Mouse (Mus musculus) spleen, postnatal 10 days (tissue): ENCODE data around the gene Vps51.

Source experiments
- DNase-seq, 2 experiments: peaks; one replicate each; pipeline ENCODE4 v3.0.0; 2021 to 2022; ENCODE audit warnings: low spot score in 2 of 2

Gene Vps51

DNA sequence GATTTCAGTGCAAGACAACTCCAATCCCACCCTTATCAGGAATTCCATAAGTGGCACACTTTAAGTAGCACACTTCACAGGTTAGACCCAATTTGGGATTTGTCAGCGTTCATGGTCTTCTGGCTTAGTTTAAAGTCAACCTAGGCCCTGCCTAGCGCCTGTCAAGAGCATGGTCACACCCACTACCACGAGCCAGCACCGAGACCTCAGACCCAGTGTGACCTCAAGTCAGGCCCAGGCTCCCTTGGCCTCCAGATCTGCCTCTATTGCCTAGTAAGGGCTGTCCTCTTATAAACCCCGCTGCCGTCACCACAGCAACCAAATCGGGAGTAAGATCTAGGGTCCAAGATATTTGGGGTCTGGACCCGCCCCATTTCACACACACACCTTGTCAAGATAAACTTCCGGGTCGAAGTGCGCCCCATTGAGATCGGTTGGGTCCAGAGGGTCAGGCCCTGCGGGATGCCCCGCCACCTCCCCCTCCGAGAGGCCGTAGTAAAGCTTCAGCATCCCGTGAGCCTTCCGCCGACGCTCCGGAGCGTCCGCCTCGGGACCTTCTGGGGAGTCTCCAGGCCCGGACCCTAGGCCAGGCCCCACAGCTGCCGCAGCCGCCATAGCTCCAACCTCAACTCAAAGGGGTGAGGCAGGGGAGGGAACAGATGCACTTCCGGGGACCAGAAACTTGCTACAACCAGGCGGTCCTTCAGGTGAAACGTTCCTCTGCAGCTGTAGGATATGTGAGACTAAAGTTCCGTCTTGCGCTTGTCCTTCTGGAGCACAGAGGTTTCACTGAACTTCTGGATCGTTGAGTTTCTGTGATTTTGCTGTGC lies at the start of gene Vps51:
Gene Vps51, minus strand, starts transcription at position 668 of the 830 bp plus-strand sequence.
- DNase-seq: peak; percentile 79 to 87

DNA sequence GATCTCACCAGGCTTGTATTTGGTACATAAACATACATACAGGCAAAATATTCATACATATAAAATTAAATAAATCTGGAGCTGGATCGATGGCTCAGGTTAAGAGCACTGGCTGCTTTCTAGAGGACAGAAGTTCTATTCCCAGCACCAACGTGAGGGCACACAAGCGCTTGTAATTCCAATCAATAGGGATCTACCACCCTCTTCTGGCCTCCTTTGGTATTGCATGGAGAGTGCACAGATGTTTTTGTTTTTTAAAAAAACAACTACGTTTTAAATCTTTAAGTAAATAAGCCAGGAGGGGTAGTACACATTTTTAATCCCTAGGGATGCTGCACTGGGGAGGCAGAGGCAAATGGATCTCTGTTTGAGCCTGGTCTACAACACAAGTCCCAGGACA lies 49.3 kb upstream of the Vps51 start:
- peak; percentile 77 to 83 for DNase-seq

DNA sequence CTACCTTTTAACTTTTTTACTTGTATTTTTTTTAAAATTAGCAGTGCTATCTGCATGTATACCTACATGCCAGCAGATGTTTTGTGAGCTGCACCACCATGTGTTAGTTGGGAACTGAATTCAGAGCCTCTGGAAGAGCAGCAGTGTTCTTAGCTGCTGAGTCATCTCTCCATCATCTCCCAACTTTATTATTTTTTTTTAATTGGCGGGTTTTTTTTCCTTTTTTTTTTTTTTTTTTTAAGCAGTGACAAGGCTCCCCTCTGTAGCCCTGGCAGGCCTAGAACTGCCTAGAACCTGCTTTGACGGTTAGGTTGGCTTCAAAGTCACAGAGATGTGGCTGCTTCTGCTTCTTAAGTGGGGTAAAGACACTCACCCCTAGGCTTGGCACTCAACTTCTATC lies 47.9 kb upstream of the Vps51 start:
- DNase-seq: no peak

DNA sequence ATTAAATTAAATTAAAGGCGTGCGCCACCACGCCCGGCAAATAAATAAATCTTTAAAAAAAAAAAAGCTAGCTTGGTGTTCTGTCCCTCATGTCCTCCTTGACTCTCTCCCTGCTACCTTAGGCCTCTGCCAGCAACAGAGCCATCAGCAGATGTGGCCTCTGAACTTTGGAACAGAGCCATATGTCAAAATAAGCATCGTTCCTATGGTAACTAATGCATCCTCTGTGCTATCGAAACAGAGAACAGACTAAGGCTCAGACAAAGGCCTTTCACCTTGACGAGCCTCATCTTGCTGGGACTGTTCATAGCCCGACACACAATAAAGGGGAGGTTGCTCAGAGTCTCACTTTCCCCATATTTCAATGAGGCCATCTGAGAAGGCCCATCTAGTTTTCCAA lies 46.3 kb upstream of the Vps51 start:
- DNase-seq: no peak

DNA sequence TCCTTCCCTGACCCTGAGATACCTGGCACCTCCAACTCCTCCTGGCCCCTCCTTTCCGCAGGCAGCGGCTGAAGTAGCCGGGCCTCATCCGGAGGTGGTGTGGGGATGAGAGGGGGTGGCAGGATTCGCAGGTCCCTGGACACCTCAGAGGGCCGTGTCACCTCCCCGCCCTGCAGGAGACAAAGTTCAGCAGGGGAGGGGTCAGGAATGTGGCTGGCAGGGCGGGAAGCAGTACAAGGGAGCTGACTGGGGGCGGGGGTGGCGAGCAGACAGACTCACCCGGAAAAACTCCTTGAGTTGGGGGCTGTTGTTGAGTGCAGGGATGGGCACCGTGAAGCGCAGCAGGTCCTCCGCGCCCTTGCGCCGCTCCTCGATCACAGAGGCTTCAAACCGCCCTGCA lies 44.7 kb upstream of the Vps51 start:
- DNase-seq: no peak

DNA sequence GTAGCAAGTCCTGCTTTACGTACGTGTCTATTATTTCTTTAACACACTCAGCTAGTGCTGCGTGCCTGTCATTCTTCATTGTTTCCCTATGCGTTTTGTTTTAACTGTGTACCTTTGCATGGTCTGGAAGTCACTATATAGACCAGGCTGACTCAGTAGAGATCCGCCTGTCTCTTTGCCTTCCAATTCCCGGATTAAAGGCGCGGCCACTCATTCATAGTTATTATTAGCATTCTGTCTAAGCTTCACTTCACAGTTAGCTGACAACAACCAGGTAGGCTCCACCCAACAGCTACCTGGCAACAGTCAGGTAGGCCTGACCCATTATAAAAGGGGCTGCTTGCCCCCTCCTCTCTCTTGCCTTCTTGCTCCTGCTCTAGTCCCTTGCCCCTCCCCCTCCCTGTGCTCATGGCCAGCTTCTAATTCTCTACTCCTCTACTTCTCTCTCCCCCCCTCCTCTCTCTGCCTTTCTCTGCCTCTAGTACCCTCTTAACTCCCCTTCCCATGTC lies 41.7 kb upstream of the Vps51 start:
- DNase-seq: no peak

DNA sequence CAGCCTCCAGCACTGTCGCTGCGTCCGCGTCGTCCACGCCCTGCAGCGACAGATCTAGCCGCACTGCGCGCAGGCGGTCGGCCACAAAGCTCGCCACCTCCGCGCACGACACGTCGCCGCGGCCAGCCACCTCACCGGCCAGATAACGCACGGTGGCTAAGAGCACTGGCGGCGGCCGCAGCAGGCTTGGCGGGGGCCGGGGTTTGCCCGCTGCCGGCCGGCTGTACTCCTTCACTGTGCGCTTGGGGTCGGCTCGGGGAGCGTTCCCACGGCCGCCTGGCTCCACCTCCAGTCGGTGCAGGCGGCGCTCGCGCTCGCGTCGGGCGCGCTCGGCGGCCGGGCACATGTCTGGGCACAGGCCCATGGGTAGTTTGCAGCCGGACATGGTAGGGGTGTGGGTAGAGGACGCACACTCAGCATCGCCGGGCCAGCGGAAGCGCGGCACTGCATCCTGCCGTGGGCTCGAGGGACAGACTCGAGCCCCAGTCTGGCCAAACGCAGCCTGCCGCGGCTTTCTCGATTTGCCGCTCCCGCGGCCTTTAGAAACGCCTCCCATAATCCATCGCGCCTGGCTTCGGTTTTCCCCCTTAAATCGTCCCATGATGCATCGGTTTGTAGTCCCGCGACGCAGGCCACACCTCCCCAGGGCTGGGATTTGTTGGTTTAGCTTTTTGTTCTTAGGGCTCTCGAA lies 41.1 kb upstream of the Vps51 start, which contains the start of gene Sac3d1:
Gene Sac3d1, minus strand, starts transcription at position 665 of the 691 bp plus-strand sequence.
- DNase-seq: peak; percentile 86 to 93

DNA sequence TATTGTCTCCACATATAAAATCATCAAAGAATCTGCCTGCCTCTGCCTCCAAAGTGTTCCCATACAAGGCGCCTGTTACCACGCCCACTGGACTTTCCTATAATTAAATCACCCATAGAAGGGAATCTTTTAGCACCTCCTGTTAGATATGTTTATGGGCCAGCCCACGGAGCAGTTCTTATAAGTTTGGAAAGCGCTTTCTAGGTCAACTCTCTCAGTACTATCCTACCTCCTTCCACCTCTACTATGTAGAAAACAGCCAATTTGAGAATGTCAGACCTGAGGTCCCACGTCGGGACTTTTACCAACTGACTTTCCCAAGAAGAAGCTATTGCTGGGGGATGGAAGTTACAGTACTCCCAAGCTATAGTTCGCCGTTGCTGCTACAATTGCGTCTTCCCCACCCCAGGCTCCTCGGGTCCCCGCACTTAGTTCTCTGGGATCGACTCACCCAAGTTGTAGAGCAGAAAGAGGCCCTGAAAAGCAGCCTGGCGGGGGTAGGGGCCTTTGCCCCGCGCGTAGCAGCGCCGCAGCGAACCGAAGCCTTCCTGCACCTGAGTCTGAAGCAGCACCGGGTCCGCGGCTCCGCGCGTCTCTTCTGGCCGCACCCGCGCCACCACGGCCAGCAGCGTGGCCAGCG lies 40.4 kb upstream of the Vps51 start:
- DNase-seq: peak in 1 of 2 experiments; percentile 17

DNA sequence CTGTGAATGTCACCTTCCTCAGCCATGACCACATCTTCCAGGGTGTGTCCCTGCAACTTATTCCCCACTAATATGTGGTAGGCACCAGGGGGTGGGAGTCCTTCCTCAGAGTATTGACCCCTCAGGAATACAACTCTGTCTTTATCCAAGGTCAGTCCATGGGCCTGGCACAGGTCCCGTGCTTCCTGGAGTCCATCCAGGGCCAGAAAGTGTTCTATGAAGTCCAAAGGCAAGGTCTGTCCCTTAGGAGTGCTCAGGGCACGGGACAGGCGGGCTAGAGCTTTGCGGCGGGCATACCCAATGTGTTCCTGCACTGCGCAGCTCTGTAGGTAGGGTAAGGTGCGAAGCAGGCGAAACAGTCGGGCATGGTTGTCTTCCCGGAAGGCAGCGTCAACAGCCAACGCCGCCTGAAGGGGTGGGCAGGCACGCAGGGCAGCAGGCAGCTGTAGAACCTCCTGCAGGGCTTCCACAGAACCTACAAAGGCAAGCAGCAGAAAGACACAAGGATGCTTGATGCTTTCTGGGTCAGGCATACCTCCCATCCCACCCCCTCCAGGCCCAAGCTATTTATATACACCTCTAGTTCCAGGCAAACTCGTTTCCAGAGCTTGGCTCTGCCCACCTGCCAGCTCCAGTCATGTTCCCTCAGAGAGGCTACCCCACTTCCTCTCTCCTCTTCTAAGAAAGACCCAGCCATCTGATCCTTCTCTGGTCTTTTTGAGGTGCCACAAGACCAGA lies 39.3 kb upstream of the Vps51 start:
- DNase-seq: peak in 1 of 2 experiments; percentile 15

DNA sequence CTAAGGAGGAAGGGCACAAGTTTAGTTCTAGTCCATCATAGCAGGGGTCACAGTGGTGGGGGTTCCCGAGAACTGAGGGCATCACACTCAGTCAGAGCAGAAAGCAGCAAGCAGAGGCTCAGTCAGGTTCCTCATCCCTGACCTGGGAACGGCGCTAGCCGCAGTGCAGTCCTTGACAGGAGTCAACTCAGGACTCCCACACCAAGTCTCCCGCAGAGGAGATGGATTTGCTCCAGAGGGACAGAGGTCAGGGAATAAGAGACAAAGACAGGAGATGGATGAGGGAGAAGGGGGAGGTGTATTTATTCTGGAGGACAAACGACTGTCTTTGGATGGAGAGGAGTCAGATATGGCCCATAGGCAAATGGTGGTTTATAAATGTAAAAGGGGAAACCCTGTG lies 36.1 kb upstream of the Vps51 start:
- DNase-seq: no peak

DNA sequence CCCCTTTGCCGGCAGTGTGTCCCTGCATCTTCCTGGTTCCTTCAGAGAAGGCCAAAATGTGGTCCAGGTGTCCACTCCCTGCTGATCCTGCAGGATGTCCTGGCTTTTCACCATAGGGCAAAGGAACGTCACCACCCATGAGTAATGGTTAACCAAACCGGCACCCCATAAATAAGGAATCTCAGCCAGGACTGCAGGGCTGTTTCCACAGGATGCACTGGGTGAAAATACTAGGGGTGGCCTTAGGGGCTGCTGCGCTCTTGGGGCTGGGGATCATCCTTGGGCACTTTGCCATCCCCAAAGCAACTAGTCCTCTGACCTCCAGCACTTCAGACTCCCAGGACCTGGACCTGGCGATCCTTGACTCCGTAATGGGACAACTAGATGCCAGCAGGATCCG lies 28.6 kb upstream of the Vps51 start, which contains the start of gene Naaladl1:
Gene Naaladl1, plus strand, starts transcription at position 197 of the 400 bp plus-strand sequence.
- no peak for DNase-seq

DNA sequence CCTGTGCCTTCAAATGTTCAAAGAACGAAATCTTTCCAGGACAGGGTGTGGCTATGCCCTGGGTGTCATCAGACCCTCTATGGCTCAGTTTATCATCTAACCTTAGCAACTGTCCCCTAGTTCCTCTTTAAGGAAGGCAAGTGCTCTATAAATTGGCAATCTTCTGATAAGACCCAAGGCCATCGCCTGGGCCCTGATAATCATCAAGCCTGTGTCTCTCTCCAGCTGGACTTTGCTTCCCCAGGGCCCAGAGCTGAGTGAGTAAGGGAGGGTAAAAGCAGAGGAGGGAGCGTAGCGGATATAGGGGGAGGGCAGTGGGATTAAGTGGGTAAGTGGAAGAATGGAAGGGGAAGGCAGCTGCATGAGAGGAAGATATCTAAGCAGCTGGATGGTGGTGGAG lies 27.4 kb upstream of the Vps51 start:
- DNase-seq: no peak

DNA sequence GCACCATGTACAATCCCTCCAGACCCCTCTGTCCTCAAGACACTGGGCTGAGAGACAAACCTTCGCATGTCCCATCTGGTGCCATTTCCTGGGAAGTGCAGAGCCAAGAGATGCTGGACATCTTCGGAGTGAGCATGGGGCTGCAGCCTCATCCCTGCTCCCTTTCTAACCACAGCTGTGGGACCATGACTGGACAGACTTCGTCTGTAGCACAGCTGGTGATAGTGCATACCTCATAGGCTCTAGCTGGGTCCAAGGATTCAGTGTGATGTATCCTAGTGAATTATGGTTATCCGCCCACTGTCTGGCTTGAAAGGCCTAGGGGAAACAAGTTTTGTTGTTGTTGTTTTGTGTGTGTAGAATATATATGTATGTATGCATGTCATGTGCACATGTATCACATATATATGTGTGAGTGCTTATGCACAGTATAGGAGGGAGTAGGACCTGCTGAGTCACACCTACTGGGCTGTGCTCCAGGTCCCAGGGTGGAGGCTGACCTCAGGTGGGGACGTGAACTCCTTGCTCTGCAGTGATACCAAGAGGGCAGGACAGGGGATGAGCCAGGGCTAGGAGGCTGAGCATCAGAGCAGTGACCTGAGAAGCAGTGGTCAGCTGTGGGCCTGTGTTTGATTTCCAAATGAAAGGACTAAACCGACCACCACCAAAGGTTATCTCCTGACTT lies 25.3 kb upstream of the Vps51 start:
- DNase-seq: peak; percentile 78 to 86

DNA sequence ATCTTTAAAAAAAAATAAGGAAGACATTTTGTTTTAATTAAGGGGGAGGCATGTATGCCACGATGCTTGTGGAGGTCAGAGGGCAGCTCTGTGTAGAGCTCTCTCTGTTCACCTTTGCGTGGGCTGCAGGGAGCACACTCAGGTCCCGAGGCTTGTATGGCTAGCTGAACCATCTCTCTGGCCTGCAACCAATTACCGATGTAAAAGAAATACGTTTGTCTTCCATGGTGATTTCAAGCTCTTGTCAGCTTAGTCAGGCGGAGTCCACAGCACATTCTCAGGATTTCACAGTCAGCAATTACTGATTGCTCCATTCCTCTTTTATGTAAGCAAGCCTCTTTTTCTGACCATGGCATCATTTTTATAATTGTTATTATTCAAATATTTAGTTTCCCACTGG lies 24.2 kb upstream of the Vps51 start:
- no peak for DNase-seq

DNA sequence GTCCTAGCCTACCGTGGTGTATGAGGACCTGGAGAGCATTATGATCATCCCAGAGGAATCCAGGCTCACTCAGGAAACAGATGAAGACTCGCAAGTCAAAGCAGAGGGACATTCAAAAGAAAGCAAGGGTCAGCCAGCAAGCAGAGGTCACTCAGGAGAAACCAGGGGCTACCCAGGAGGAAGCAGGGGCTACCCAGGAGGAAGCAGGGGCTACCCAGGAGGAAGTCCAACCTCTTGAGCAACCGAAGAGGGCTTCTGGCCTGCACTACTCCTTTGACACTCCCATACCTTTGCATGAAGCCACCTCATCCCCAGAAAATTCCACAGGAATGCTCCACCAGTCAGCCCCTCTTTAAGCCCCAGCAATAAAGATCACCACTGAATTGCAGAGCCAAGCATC lies 20.8 kb upstream of the Vps51 start:
- no peak for DNase-seq

DNA sequence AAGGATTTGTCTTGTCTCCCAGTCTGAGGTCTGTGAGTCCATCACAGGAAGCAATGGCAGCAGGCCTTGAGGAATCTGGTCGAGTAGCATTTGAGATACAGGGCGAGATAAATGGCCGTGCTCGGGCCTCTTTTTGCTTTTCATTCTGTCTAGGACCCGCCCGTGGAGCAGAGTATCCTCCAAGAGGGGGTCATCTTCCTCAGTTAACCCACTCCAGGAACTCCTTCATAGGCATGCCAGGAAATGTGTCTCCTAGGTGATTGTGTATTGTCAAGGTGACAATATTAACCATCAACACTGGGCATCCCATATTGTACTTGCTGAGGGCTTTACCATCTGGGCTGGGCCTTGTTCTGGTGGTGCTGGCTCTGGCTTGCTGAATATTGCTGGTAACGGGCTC lies 17.1 kb upstream of the Vps51 start, which contains the start of gene AC131692.1:
Gene AC131692.1, plus strand, starts transcription at position 301 of the 400 bp plus-strand sequence.
- DNase-seq: no peak

DNA sequence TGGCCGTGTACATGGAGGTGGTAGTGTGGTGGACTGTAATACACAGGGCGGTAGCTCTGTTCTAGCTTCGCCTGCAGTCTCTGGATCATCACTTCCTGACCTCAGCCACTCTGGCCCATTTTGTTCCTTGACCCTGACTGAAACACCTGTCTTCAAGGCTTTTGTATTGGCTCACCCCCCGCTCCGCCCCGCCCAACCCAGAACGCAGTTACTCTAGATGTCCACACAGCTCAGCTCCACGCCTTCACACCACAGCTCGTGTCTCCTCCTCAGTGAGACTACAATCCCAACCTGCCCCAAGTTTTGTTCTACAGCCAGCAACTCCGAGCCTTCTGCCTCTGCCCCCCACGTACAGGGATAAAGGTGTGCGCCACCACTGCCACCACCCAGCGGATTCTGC lies 11.8 kb upstream of the Vps51 start:
- no peak for DNase-seq

DNA sequence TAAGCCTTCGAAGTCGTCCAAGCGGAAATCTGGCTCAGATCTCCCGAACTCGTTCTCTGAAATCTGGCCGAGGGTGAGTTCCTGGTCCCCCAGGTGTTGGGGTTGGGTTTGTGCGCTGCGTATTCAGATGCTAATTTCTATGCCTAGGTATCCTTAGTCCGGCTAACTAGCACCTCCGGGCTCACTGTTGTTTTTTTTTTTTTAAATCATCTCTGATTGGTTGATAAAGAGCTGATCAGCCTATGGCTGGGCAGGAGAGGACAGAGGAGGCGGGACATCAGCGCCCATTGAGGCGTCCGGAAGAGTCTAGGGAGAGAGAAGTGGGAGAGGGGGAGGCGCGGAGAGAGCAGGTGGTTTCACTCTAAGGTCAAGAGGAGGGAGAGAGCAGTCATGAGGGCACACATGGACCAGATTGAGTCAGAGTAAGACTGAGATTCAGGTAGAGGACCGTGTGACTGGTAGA lies 8.4 kb upstream of the Vps51 start:
- DNase-seq: peak; percentile 63 to 83

DNA sequence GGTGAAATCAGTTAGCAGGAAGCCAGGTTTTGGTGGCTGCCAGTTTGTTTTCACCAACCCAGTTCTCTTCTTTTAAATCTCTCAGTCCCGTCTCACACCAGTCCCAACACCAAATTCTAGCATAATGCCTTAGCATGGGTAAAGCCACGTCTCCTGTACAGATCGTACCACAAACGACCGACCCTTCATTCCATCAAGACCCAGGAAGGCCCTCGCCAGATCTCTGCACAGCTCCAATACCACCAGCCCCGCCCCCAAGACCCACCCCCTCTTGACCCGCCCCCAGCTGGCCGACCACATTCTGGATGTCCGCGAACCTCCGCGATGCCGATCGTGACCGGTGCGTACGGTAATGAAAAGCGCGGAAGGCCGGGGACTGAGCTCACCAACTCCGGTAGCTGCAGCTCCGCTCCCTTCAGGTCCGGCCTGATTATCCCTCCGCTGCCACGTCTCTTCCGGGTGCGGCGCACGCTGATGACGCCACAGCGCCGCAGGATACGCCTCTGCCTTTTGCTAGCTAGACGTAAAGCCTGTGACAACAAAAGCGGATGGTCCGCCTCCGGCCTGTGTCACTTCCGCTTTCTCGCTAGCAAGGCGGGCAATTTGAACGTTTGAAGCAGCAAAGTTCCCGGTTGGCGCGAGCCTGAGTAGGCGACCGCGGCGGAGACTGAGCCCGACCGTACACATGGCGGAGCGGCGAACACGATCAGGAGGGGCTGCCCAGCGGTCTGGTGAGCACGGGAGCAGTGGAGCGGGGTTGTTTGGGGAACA lies 7.6 kb upstream of the Vps51 start, which contains the start of the genes Zfpl1 and Cdca5:
Gene Zfpl1, minus strand, starts transcription at position 479 of the 771 bp plus-strand sequence.
Gene Cdca5, plus strand, starts transcription at position 506 of the 771 bp plus-strand sequence.
- peak; percentile 93 to 97 for DNase-seq

DNA sequence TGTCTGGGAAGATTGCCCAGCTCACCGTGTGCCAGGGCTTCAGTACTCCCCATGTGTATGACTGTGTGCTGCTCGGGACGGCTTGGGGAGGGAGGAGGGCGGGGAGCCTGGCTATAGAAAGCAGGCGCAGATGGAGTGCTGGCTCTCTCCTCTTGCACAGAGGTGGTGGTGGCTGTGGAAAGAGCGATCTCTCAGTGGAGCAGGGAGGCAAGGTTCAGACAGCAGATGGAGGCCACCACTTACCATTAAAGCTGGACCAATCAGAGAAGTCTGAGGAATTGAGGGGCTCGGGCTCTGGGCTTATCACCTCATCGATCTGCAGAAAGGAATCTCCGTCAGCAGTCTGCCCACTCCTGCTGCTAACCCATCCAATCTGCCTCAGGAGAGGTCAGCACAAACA lies 5.1 kb upstream of the Vps51 start, which contains the start of gene Gm28374:
Gene Gm28374, minus strand, starts transcription at position 101 of the 400 bp plus-strand sequence.
- no peak for DNase-seq
